ENCODE assay signal across 8 mouse cellular contexts in genomic region chr17:56018347-56019131, GRCm38 (mm10). TPM values are rescaled to one million over a fixed set of nuclear protein-coding genes. Genes with fewer than 3 reads are reported as not detected.
DNase-seq lines count a peak whose midpoint lies in the region; ATAC-seq lines count a peak whose summit lies in the region.

No protein-coding gene starts in this region.

- ATAC-seq in frontal cortex, adult (ENCODE audit: low TSS enrichment): peak; percentile 46
- ATAC-seq in midbrain, embryonic 14.5 days (ENCODE audit: low FRiP score, low TSS enrichment): 0 out of 2 replicates have a peak, but pooled peaks have one; percentile 7

- H3K4me1 ChIP-seq in midbrain, embryonic 14.5 days (ENCODE audit: control insufficient read depth, insufficient read depth, low read length): peaks cover 6% of the 10 kb centered on the region; the same call in 1 of the 2 replicates

- peaks cover 60% of the 10 kb centered on the region for H3K36me3 ChIP-seq in midbrain, embryonic 14.5 days (ENCODE audit: control insufficient read depth, insufficient read depth, low read length)

- no peak overlapping the region for H3K9ac ChIP-seq in midbrain, embryonic 14.5 days (replicated peaks; ENCODE audit: low read length)

- H3K27ac ChIP-seq in midbrain, embryonic 14.5 days (replicated peaks; ENCODE audit: low read depth, low read length): peak overlapping the region; percentile 32; the same call in 1 of the 2 replicates

- H3K9me3 ChIP-seq in midbrain, embryonic 14.5 days (ENCODE audit: control insufficient read depth, low read length): no peaks in the 10 kb centered on the region

- DNase-seq in frontal cortex, postnatal 25 days (ENCODE audit: low spot score in 2 of 2): no peak
- DNase-seq in CD4-positive helper T cell, adult 2 months (ENCODE audit: low read depth, low spot score): peak; percentile 69
- DNase-seq in cerebellum, adult 11-12 months: peak; percentile 87
- peak; percentile 57 to 65 for DNase-seq in heart, postnatal 10 days
- peak; percentile 52 to 62 for DNase-seq in layer of hippocampus, postnatal 36 days
- peak; percentile 48 for DNase-seq in midbrain, embryonic 14.5 days
- DNase-seq in thymus, postnatal 10 days (ENCODE audit: low spot score in 2 of 2): peak; percentile 77 to 86

- H3K4me2 ChIP-seq in midbrain, embryonic 14.5 days (ENCODE audit: low read length): no peak overlapping the region

- H3K4me3 ChIP-seq in midbrain, embryonic 14.5 days (replicated peaks; ENCODE audit: low read depth, low read length): no peak overlapping the region

- H3K27me3 ChIP-seq in midbrain, embryonic 14.5 days (ENCODE audit: control insufficient read depth, insufficient read depth, low read length): no peaks in the 10 kb centered on the region

- WGBS in midbrain, embryonic 14.5 days: 77% methylated on average over 20 of the region's 20 CpGs

- intact Hi-C loops in heart, postnatal 10 days (cut with DNase I): no loop called here

RNA-seq across cellular contexts. Expression of gene Mpnd, which starts 13.0 kb away (rescaled TPM):
- 10 to 100 TPM; 47.4 to 50.1 TPM for total RNA-seq in heart, postnatal 10 days (2021)
- total RNA-seq in layer of hippocampus, postnatal 36 days (2021): 100 to 1,000 TPM in 1 of 2 experiments, 10 to 100 TPM in 1; 95.5 to 102 TPM
- 164 and 169 TPM in 2 replicates for polyA plus RNA-seq in midbrain, embryonic 14.5 days (2014; fragmentation: Nextera tagmentation; extraction: Ambion mirVana)

RNA-seq across cellular contexts. Expression of gene Stap2, which starts 13.2 kb away (rescaled TPM):
- total RNA-seq in heart, postnatal 10 days (2021): 10 to 100 TPM; 17.8 to 18.8 TPM
- total RNA-seq in layer of hippocampus, postnatal 36 days (2021): 1 to 10 TPM; 2.1 TPM
- polyA plus RNA-seq in midbrain, embryonic 14.5 days (2014; fragmentation: Nextera tagmentation; extraction: Ambion mirVana): 5.1 and 5.5 TPM in 2 replicates

RNA-seq across cellular contexts. Expression of gene Sh3gl1, which starts 17.9 kb away (rescaled TPM):
- total RNA-seq in heart, postnatal 10 days (2021): 10 to 100 TPM; 32.0 to 33.9 TPM
- 10 to 100 TPM; 61.5 to 69.6 TPM for total RNA-seq in layer of hippocampus, postnatal 36 days (2021)
- 96.2 and 96.3 TPM in 2 replicates for polyA plus RNA-seq in midbrain, embryonic 14.5 days (2014; fragmentation: Nextera tagmentation; extraction: Ambion mirVana)

RNA-seq across cellular contexts. Expression of gene Chaf1a, which starts 21.7 kb away (rescaled TPM):
- total RNA-seq in heart, postnatal 10 days (2021): 1 to 10 TPM; 5.2 to 6.3 TPM
- total RNA-seq in layer of hippocampus, postnatal 36 days (2021): 1 to 10 TPM; 2.5 to 3.6 TPM
- 3.3 and 4.8 TPM in 2 replicates for polyA plus RNA-seq in midbrain, embryonic 14.5 days (2014; fragmentation: Nextera tagmentation; extraction: Ambion mirVana)

RNA-seq across cellular contexts. Expression of gene Fsd1, which starts 32.2 kb away (rescaled TPM):
- under 1 TPM in 1 of 2 experiments, not detected in 1; 0.31 TPM for total RNA-seq in heart, postnatal 10 days (2021)
- 10 to 100 TPM; 70.1 to 75.8 TPM for total RNA-seq in layer of hippocampus, postnatal 36 days (2021)
- 141 and 188 TPM in 2 replicates for polyA plus RNA-seq in midbrain, embryonic 14.5 days (2014; fragmentation: Nextera tagmentation; extraction: Ambion mirVana)

Comparison
In these comparisons a context has a peak if more than half of its experiments do, and no peak if none do; other contexts are left out.
1. DNase-seq: peak in CD4-positive helper T cell, adult 2 months (single experiment), cerebellum, adult 11-12 months (single experiment), heart, postnatal 10 days (2 of 2), layer of hippocampus, postnatal 36 days (2 of 2), midbrain, embryonic 14.5 days (single experiment) and thymus, postnatal 10 days (2 of 2); none in frontal cortex, postnatal 25 days (0 of 2).
2. RNA of gene Stap2, which starts 13.2 kb away (total RNA-seq): 17.8 to 18.8 TPM in heart, postnatal 10 days; 2.1 TPM in layer of hippocampus, postnatal 36 days; every median in the first group is over 4 times any median in the second.